Mouse (Mus musculus) bone marrow, adult 2 months (tissue): ENCODE results near the gene Pdx1.

Experiments used
- CTCF ChIP-seq: fragments of 200-500 bp; IDR thresholded peaks from 2 replicates; pipeline ENCODE4 v1.5.1; 2011; ENCODE audit warnings: low read length, control low read depth; ENCODE audit not compliant: control insufficient read depth, insufficient read depth
- POLR2A ChIP-seq: fragments of 200-500 bp; IDR thresholded peaks from 2 replicates; pipeline ENCODE4 v1.6.1; 2011; ENCODE audit warnings: low read depth, mild to moderate bottlenecking, control low read depth, low read length, borderline replicate concordance; ENCODE audit not compliant: control insufficient read depth

DNA sequence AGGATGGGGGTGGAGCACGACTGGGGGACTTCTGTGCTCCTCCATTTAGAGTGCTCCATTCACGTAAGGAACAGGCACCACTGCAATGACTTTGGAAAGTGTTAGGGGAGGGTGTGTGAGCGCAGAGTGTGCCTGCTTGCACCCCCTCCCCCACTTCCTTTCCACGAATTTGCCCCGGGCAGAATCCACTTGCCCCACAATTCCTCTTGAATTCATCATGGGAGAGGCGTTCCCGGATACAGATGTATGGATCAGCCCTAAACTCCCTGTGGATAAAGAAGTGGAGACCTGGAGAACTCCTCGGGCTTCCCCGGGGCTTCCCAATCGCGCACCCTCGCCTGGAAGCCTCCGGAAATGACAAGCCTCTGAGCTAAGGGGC lies 7.8 kb downstream of the Pdx1 start:
- TF ChIP-seq POLR2A: no peak
- TF ChIP-seq CTCF: no peak
